ENCODE assay signal across 35 mouse cellular contexts in the genomic region with DNA sequence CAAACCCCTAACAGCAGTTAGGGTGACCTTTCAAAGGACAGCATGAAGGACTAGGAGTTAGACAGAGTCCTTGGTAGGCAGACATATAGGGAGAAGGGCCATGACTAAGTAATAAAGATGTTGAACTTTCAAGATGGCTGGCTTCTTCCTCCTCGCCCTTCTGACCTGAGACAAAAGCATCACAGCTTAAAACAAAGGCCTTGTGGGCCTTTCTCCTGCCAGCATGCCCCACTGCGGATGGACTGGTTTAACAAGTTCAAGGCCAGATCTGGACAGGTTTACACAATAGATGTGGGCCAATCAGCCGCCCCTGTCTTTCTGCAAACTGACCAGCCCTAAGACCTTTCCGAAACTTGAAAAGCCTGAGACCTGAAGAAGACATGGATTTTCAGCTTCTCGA.
"Had no signal": no experiment of that assay in that cellular context is flagged by ENCODE, and none has a peak within 500 bp of the region (broad histone marks: within the 10 kb centered on the region; RNA-seq: fewer than 3 reads in every experiment).

No protein-coding gene starts in this region.

- H3K4me2 ChIP-seq: heart, embryonic 11.5 days; heart, embryonic 12.5 days; heart, embryonic 13.5 days; heart, embryonic 15.5 days; hindbrain, embryonic 12.5 days; hindbrain, embryonic 13.5 days; hindbrain, embryonic 14.5 days; hindbrain, embryonic 15.5 days; intestine, embryonic 15.5 days; kidney, embryonic 15.5 days had no signal

- H3K27ac ChIP-seq: heart, embryonic 10.5 days; heart, embryonic 13.5 days; heart, embryonic 15.5 days; hindbrain, embryonic 10.5 days; hindbrain, embryonic 12.5 days; hindbrain, embryonic 13.5 days; hindbrain, embryonic 14.5 days; hindbrain, embryonic 15.5 days; hindbrain, postnatal 0 days; intestine, embryonic 15.5 days; kidney, embryonic 15.5 days; kidney, postnatal 0 days; layer of hippocampus, adult 2 months had no signal

- H3K27me3 ChIP-seq: heart, embryonic 12.5 days; heart, embryonic 13.5 days; heart, embryonic 15.5 days; hindbrain, embryonic 12.5 days; hindbrain, embryonic 13.5 days; hindbrain, embryonic 15.5 days; intestine, embryonic 15.5 days; kidney, embryonic 15.5 days had no signal

- ATAC-seq: hindbrain, embryonic 16.5 days; hindbrain, postnatal 0 days; inflammation-experienced regulatory T-cells, adult 6 months; intestine, embryonic 15.5 days; intestine, embryonic 16.5 days; intestine, postnatal 0 days had no signal

- DNase-seq: heart, postnatal 10 days; heart, postnatal 14 days; heart, postnatal 36 days; heart, postnatal 4 days; kidney, adult 11 months; kidney, adult 18-20 months; kidney, adult 2 months; kidney, adult 8-10 months; kidney, adult 9 months; kidney, postnatal 10 days; kidney, postnatal 14 days; kidney, postnatal 25 days; kidney, postnatal 36 days; kidney, postnatal 4 days; layer of hippocampus, adult 9-11 months; layer of hippocampus, postnatal 36 days had no signal

- H3K36me3 ChIP-seq: heart, embryonic 10.5 days; heart, embryonic 12.5 days; heart, embryonic 13.5 days; heart, embryonic 15.5 days; hindbrain, embryonic 10.5 days; hindbrain, embryonic 12.5 days; hindbrain, embryonic 13.5 days; hindbrain, embryonic 15.5 days; intestine, embryonic 15.5 days; kidney, embryonic 15.5 days had no signal

- H3K9ac ChIP-seq: heart, embryonic 12.5 days; heart, embryonic 13.5 days; heart, embryonic 15.5 days; hindbrain, embryonic 12.5 days; hindbrain, embryonic 13.5 days; hindbrain, embryonic 14.5 days; hindbrain, embryonic 15.5 days; intestine, embryonic 15.5 days; kidney, embryonic 15.5 days had no signal

- H3K9me3 ChIP-seq: heart, embryonic 10.5 days; heart, embryonic 12.5 days; heart, embryonic 13.5 days; heart, embryonic 15.5 days; hindbrain, embryonic 10.5 days; hindbrain, embryonic 12.5 days; hindbrain, embryonic 13.5 days; hindbrain, embryonic 15.5 days; intestine, embryonic 15.5 days; kidney, embryonic 15.5 days had no signal

- H3K4me3 ChIP-seq: heart, embryonic 10.5 days; heart, embryonic 12.5 days; heart, embryonic 13.5 days; heart, embryonic 15.5 days; hindbrain, embryonic 10.5 days; hindbrain, embryonic 12.5 days; hindbrain, embryonic 13.5 days; hindbrain, embryonic 15.5 days; intestine, embryonic 15.5 days; kidney, embryonic 15.5 days; layer of hippocampus, adult 2 months had no signal
